Mouse (Mus musculus): ENCODE data around the gene Ghdc. TPM values are rescaled to one million over a fixed set of nuclear protein-coding genes. Genes with fewer than 3 reads are reported as not detected.

Ghdc gene
- polyA plus RNA-seq, 1 experiment from 2014 or later = 7.5 TPM

- no peak overlapping the region for H3K4me2 ChIP-seq
- H3K4me3 ChIP-seq = no peak overlapping the region
- H3K36me3 ChIP-seq = no peaks in the 10 kb centered on the region
- no peak overlapping the region for H3K27ac ChIP-seq
- peaks cover 13% of the 10 kb centered on the region for H3K4me1 ChIP-seq
- WGBS = 71% methylated on average over 6 of the region's 6 CpGs
- no peaks in the 10 kb centered on the region for H3K27me3 ChIP-seq
- no peaks in the 10 kb centered on the region for H3K9me3 ChIP-seq
- H3K9ac ChIP-seq = no peak overlapping the region
- no peak for ATAC-seq (ENCODE audit: insufficient number of reproducible peaks, low FRiP score, low TSS enrichment, low read depth)
Measured at GRCm38 (mm10) chr11:100741348-100741747, 29.4 kb downstream of the Ghdc start.

GRCm38 (mm10) chr11:100738749-100739148, 32.0 kb downstream of the Ghdc start:
- 26% methylated on average over 5 of the region's 5 CpGs for WGBS
- H3K4me1 ChIP-seq = peaks cover 20% of the 10 kb centered on the region
- peak overlapping the region; percentile 77 for H3K4me2 ChIP-seq
- H3K27me3 ChIP-seq = no peaks in the 10 kb centered on the region
- no peaks in the 10 kb centered on the region for H3K36me3 ChIP-seq
- no peak for ATAC-seq (ENCODE audit: insufficient number of reproducible peaks, low FRiP score, low TSS enrichment, low read depth)
- H3K27ac ChIP-seq = no peak overlapping the region
- H3K4me3 ChIP-seq = peak overlapping the region; percentile 95
- peak overlapping the region; percentile 41; the same call in 1 of the 2 replicates for H3K9ac ChIP-seq
- H3K9me3 ChIP-seq = no peaks in the 10 kb centered on the region

- Histone ChIP-seq H3K4me2 (peak within 1 kb of the TSS; percentile 77), H3K4me1 (peaks cover 20% of the 10 kb centered on the region), H3K27me3 (no peaks in the 10 kb centered on the region), H3K4me3 (peak within 1 kb of the TSS; percentile 95), H3K9ac (peak within 1 kb of the TSS; percentile 95), H3K27ac (peak within 1 kb of the TSS; percentile 75), H3K9me3 (no peaks in the 10 kb centered on the region), H3K36me3 (no peaks in the 10 kb centered on the region)
- under 1% methylated on average over 39 of the region's 39 CpGs for WGBS
- ATAC-seq (ENCODE audit: insufficient number of reproducible peaks, low FRiP score, low TSS enrichment, low read depth) = peak; percentile 98
Measured at GRCm38 (mm10) chr11:100738066-100738604, 32.6 kb downstream of the Ghdc start, which contains the start of gene Rab5c. Rab5c (minus strand) TSS chr11:100738215.

GRCm38 (mm10) chr11:100737105-100737733, 33.5 kb downstream of the Ghdc start:
- Histone ChIP-seq H3K9me3 (no peaks in the 10 kb centered on the region), H3K4me3 (peak overlapping the region; percentile 95), H3K9ac (peak overlapping the region; percentile 95), H3K36me3 (0 out of 2 replicates have a peak, but pooled peaks cover 5% of the 10 kb centered on the region), H3K4me1 (peaks cover 20% of the 10 kb centered on the region), H3K27me3 (no peaks in the 10 kb centered on the region), H3K4me2 (peak overlapping the region; percentile 71), H3K27ac (peak overlapping the region; percentile 75; the same call in 1 of the 2 replicates)
- WGBS = 2% methylated on average over 13 of the region's 13 CpGs
- ATAC-seq (ENCODE audit: insufficient number of reproducible peaks, low FRiP score, low TSS enrichment, low read depth) = no peak

GRCm38 (mm10) chr11:100736746-100737080, 34.0 kb downstream of the Ghdc start:
- H3K36me3 ChIP-seq = 0 out of 2 replicates have a peak, but pooled peaks cover 5% of the 10 kb centered on the region
- ATAC-seq (ENCODE audit: insufficient number of reproducible peaks, low FRiP score, low TSS enrichment, low read depth) = no peak
- 79% methylated on average over 4 of the region's 4 CpGs for WGBS
- peak overlapping the region; percentile 95 for H3K4me3 ChIP-seq
- no peak overlapping the region for H3K27ac ChIP-seq
- no peaks in the 10 kb centered on the region for H3K9me3 ChIP-seq
- peak overlapping the region; percentile 71 for H3K4me2 ChIP-seq
- H3K9ac ChIP-seq = peak overlapping the region; percentile 95
- H3K27me3 ChIP-seq = no peaks in the 10 kb centered on the region
- H3K4me1 ChIP-seq = peaks cover 20% of the 10 kb centered on the region

DNA sequence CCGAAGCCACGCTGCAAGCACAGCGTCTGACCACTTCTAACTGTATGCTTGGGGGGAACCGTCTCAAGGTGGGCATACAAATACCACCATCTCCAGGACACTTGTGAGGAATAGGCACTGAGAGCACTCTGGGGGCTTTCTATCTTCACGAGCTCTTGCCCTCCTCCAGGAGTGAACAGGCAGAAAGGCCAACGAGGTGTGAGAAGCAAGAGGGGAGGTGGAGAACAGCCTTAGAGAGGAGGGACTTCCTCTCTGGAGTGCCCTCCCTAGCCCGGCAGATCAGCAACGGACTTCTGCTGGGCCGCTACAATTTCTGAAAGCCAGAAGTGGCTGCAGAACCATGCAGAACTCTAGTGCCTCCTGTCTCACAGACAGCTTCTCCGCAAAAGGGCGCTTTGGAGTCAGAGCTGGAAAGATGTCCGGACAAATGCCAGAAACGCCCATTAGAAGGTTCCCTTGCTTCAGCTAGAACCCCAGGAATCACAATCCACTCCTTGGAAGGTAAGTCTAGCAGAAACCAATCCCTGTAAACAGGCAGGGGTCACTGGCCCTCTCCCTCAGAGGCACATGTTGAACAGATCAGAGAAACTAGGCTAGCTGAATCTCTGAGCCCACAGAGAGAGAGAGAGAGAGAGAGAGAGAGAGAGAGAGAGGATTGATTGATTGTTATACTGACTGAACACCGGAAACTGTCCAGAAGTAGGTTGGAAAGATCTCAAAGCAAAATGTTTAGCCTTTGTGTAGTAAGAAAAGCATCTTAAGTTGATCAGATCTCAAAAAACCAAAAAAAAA, 34.6 kb downstream of the Ghdc start:
- no peak for ATAC-seq (ENCODE audit: insufficient number of reproducible peaks, low FRiP score, low TSS enrichment, low read depth)
- Histone ChIP-seq H3K4me3 (peak overlapping the region; percentile 95), H3K27me3 (no peaks in the 10 kb centered on the region), H3K4me2 (no peak overlapping the region; the same call in 1 of the 2 replicates), H3K9ac (0 out of 2 replicates have a peak overlapping the region, but pooled peaks have one; percentile 95), H3K36me3 (peaks cover 5% of the 10 kb centered on the region; the same call in 1 of the 2 replicates), H3K4me1 (peaks cover 20% of the 10 kb centered on the region), H3K9me3 (no peaks in the 10 kb centered on the region), H3K27ac (no peak overlapping the region)
- WGBS = 68% methylated on average over 14 of the region's 14 CpGs

- H3K4me2 ChIP-seq = no peak overlapping the region
- H3K27me3 ChIP-seq = no peaks in the 10 kb centered on the region
- 90% methylated on average over 9 of the region's 9 CpGs for WGBS
- H3K27ac ChIP-seq = no peak overlapping the region
- peaks cover 24% of the 10 kb centered on the region for H3K4me1 ChIP-seq
- no peak overlapping the region for H3K9ac ChIP-seq
- no peaks in the 10 kb centered on the region for H3K9me3 ChIP-seq
- H3K36me3 ChIP-seq = peaks cover 10% of the 10 kb centered on the region; the same call in 1 of the 2 replicates
- no peak overlapping the region for H3K4me3 ChIP-seq
- ATAC-seq (ENCODE audit: insufficient number of reproducible peaks, low FRiP score, low TSS enrichment, low read depth) = no peak
Measured at GRCm38 (mm10) chr11:100735134-100735865, 35.5 kb downstream of the Ghdc start.

DNA sequence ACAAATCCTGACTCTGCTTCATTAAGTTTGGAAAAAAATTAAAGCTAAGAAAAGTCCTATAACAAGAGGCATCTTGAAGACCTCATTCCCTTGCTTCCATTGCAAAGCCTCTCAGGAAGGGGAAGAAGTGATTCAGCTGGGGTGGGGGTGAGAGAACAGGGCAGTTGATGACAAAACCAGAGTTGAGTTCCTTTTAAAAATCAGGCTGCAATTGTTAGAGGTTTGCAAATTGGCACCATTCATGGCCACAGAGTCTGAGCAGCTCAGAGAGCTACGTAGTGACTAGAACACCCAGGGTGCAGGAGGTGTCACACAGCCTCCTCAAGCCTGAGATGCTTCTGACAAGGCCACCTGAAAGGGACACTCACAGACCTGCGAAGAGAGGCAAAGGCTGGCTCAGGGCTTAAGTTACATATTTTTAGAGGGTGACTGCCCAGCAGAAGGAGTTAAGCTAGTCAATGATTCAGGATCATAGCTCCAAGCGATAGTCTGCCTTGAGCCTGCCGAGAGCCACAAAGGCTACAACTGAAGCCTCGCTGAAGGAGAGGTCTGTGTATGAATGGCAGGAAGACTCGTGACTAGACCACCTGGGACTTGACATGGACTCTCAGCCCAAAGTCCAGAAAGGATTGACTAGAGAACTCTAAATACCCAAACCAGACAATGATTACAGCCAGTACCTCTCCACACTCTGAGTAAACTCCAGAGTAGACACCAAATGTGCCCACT, 40.1 kb downstream of the Ghdc start:
- H3K4me1 ChIP-seq = peaks cover 4% of the 10 kb centered on the region
- 81% methylated on average over 6 of the region's 6 CpGs for WGBS
- H3K4me3 ChIP-seq = no peak overlapping the region
- no peak overlapping the region for H3K27ac ChIP-seq
- H3K9ac ChIP-seq = no peak overlapping the region
- no peaks in the 10 kb centered on the region for H3K9me3 ChIP-seq
- no peak overlapping the region for H3K4me2 ChIP-seq
- H3K36me3 ChIP-seq = peaks cover 22% of the 10 kb centered on the region; the same call in 1 of the 2 replicates
- no peaks in the 10 kb centered on the region for H3K27me3 ChIP-seq
- ATAC-seq (ENCODE audit: insufficient number of reproducible peaks, low FRiP score, low TSS enrichment, low read depth) = no peak

DNA sequence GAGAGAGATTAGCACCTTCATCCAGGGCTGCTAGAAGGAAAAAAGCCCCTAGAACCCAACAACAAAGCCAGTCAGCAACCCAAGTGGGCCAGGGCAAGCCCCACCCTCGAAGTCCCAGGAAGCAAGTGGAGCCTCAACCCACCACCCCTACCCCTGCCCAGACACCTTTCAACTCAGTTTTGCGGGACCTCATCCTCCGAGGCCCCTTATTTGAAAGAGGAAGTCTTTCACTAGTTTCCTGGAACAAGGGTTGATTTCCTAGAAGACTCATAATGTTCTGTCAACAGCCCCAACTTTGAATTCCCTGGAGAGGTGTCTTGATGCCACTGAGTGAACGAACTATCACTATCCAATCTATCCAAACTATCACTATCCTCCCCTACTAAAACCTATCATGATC, 40.8 kb downstream of the Ghdc start:
- no peak overlapping the region for H3K9ac ChIP-seq
- no peaks in the 10 kb centered on the region for H3K27me3 ChIP-seq
- peaks cover 8% of the 10 kb centered on the region for H3K4me1 ChIP-seq
- H3K27ac ChIP-seq = no peak overlapping the region
- 83% methylated on average over 4 of the region's 4 CpGs for WGBS
- ATAC-seq (ENCODE audit: insufficient number of reproducible peaks, low FRiP score, low TSS enrichment, low read depth) = no peak
- peaks cover 22% of the 10 kb centered on the region; the same call in 1 of the 2 replicates for H3K36me3 ChIP-seq
- H3K9me3 ChIP-seq = no peaks in the 10 kb centered on the region
- no peak overlapping the region for H3K4me2 ChIP-seq
- no peak overlapping the region for H3K4me3 ChIP-seq

GRCm38 (mm10) chr11:100728601-100729000, 42.2 kb downstream of the Ghdc start:
- Histone ChIP-seq H3K9ac (no peak overlapping the region), H3K4me2 (no peak overlapping the region), H3K36me3 (peaks cover 22% of the 10 kb centered on the region; the same call in 1 of the 2 replicates), H3K27ac (no peak overlapping the region), H3K4me3 (no peak overlapping the region), H3K9me3 (no peaks in the 10 kb centered on the region), H3K4me1 (peaks cover 11% of the 10 kb centered on the region), H3K27me3 (no peaks in the 10 kb centered on the region)
- no peak for ATAC-seq (ENCODE audit: insufficient number of reproducible peaks, low FRiP score, low TSS enrichment, low read depth)
- 85% methylated on average over 6 of the region's 6 CpGs for WGBS

- no peak overlapping the region for H3K4me3 ChIP-seq
- no peak overlapping the region for H3K27ac ChIP-seq
- peaks cover 17% of the 10 kb centered on the region for H3K4me1 ChIP-seq
- H3K36me3 ChIP-seq = peaks cover 18% of the 10 kb centered on the region; the same call in 1 of the 2 replicates
- 77% methylated on average over 3 of the region's 3 CpGs for WGBS
- no peaks in the 10 kb centered on the region for H3K9me3 ChIP-seq
- no peaks in the 10 kb centered on the region for H3K27me3 ChIP-seq
- no peak overlapping the region for H3K9ac ChIP-seq
- no peak for ATAC-seq (ENCODE audit: insufficient number of reproducible peaks, low FRiP score, low TSS enrichment, low read depth)
- H3K4me2 ChIP-seq = no peak overlapping the region
Measured at GRCm38 (mm10) chr11:100727201-100727600, 43.6 kb downstream of the Ghdc start.
